Mouse (Mus musculus) lung, postnatal 0 days (tissue): ENCODE data around the gene Tdrd9.

Experiments used
- CTCF ChIP-seq: IDR thresholded peaks from 2 replicates; pipeline ENCODE4 v1.5.1; 2016; ENCODE audit warnings: antibody characterized with exemption, mild to moderate bottlenecking
- EP300 ChIP-seq: IDR thresholded peaks from 2 replicates; pipeline ENCODE4 v1.6.1; 2016; ENCODE audit warnings: antibody characterized with exemption, mild to moderate bottlenecking, control low read depth

DNA sequence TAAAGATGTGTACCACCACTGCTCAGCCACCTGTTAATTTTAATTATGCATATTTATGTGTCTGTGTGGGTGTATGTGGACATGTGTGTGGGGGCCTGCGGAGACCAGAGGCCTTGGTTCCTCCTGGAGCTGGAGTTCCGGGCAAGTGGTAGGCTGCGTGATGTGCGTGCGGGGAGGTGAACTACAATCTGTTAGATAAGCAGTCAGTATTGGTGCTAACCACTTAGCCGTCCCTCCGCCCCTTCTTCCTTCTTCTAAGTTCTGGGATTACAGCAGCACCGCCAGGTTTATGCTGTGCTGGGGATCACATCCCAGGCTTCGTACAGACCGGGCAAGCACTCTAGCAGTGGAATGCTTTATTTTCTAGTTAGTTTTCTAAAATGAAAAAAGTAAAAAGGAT lies 67.1 kb downstream of the Tdrd9 start:
- TF ChIP-seq CTCF (no peak), EP300 (no peak)
